Mouse (Mus musculus): Measurements from ENCODE around the gene Lrwd1. TPM values are rescaled to one million over a fixed set of nuclear protein-coding genes. Genes with fewer than 3 reads are reported as not detected.
A peak's percentile ranks its signal among the peaks of the same experiment; 100 is the strongest.

Lrwd1 gene
- polyA plus RNA-seq, 1 experiment from 2014 or later, result 37.6 TPM

GRCm38 (mm10) chr5:136088821-136089575, 46.9 kb downstream of the Lrwd1 start:
- Histone ChIP-seq H3K27me3 (ENCODE audit: insufficient read depth, low read length) (peaks cover 16% of the 10 kb centered on the region), H3K9me3 (ENCODE audit: low read depth, low read length) (no peaks in the 10 kb centered on the region), H3K9ac (no peak overlapping the region), H3K4me2 (no peak overlapping the region), H3K36me3 (ENCODE audit: insufficient read depth) (no peaks in the 10 kb centered on the region), H3K4me1 (ENCODE audit: insufficient read depth) (peaks cover 4% of the 10 kb centered on the region), H3K27ac (ENCODE audit: low read depth) (no peak overlapping the region), H3K4me3 (ENCODE audit: low read depth, low read length) (no peak overlapping the region)
- TF ChIP-seq CTCF (IDR thresholded peaks at IDR 0.05; ENCODE audit: low read depth), result peak; percentile 20; the same call in 1 of the 2 replicates
- ATAC-seq (ENCODE audit: insufficient read depth), result no peak
- peak; percentile 7 for DNase-seq
- 11% methylated on average over 14 of the region's 14 CpGs for WGBS

GRCm38 (mm10) chr5:136086290-136086689, 49.6 kb downstream of the Lrwd1 start:
- Histone ChIP-seq H3K27me3 (ENCODE audit: insufficient read depth, low read length) (peaks cover 18% of the 10 kb centered on the region), H3K27ac (ENCODE audit: low read depth) (no peak overlapping the region), H3K9me3 (ENCODE audit: low read depth, low read length) (no peaks in the 10 kb centered on the region), H3K36me3 (ENCODE audit: insufficient read depth) (no peaks in the 10 kb centered on the region), H3K4me2 (no peak overlapping the region), H3K9ac (no peak overlapping the region), H3K4me1 (ENCODE audit: insufficient read depth) (peaks cover 5% of the 10 kb centered on the region), H3K4me3 (ENCODE audit: low read depth, low read length) (no peak overlapping the region)
- no peak for TF ChIP-seq CTCF (IDR thresholded peaks at IDR 0.05; ENCODE audit: low read depth)
- DNase-seq (no peak), ATAC-seq (ENCODE audit: insufficient read depth) (no peak)
- WGBS, result 87% methylated on average over 8 of the region's 8 CpGs

- 20% methylated on average over 21 of the region's 21 CpGs for WGBS
- H3K9ac ChIP-seq, result no peak overlapping the region
- peak; percentile 15 for DNase-seq
- peaks cover 5% of the 10 kb centered on the region for H3K4me1 ChIP-seq (ENCODE audit: insufficient read depth)
- H3K4me2 ChIP-seq, result peak overlapping the region; percentile 97
- TF ChIP-seq CTCF (IDR thresholded peaks at IDR 0.05; ENCODE audit: low read depth), result no peak
- H3K9me3 ChIP-seq (ENCODE audit: low read depth, low read length), result no peaks in the 10 kb centered on the region
- H3K27ac ChIP-seq (ENCODE audit: low read depth), result no peak overlapping the region
- ATAC-seq (ENCODE audit: insufficient read depth), result no peak
- H3K27me3 ChIP-seq (ENCODE audit: insufficient read depth, low read length), result peaks cover 18% of the 10 kb centered on the region
- no peaks in the 10 kb centered on the region for H3K36me3 ChIP-seq (ENCODE audit: insufficient read depth)
- H3K4me3 ChIP-seq (ENCODE audit: low read depth, low read length), result peak overlapping the region; percentile 55; the same call in 1 of the 2 replicates
These were observed 50.8 kb downstream of the Lrwd1 start for GRCm38 (mm10) chr5:136084891-136085651.

GRCm38 (mm10) chr5:136084144-136084881, 51.6 kb downstream of the Lrwd1 start:
- H3K4me3 ChIP-seq (ENCODE audit: low read depth, low read length), result peak overlapping the region; percentile 55
- DNase-seq (no peak), ATAC-seq (ENCODE audit: insufficient read depth) (peak; percentile 29; the same call in 1 of the 2 replicates)
- H3K9ac ChIP-seq, result peak overlapping the region; percentile 49
- peaks cover 18% of the 10 kb centered on the region for H3K27me3 ChIP-seq (ENCODE audit: insufficient read depth, low read length)
- H3K4me2 ChIP-seq, result peak overlapping the region; percentile 97
- H3K27ac ChIP-seq (ENCODE audit: low read depth), result no peak overlapping the region
- H3K9me3 ChIP-seq (ENCODE audit: low read depth, low read length), result no peaks in the 10 kb centered on the region
- WGBS, result 2% methylated on average over 23 of the region's 23 CpGs
- no peaks in the 10 kb centered on the region for H3K36me3 ChIP-seq (ENCODE audit: insufficient read depth)
- H3K4me1 ChIP-seq (ENCODE audit: insufficient read depth), result peaks cover 5% of the 10 kb centered on the region
- no peak for TF ChIP-seq CTCF (IDR thresholded peaks at IDR 0.05; ENCODE audit: low read depth)

- peak; percentile 99 for DNase-seq
- WGBS, result under 1% methylated on average over 28 of the region's 28 CpGs
- peak within 1 kb of the TSS; percentile 97 for H3K4me2 ChIP-seq
- ATAC-seq (ENCODE audit: insufficient read depth), result peak; percentile 98
- no peak within 1 kb of the TSS for H3K27ac ChIP-seq (ENCODE audit: low read depth)
- H3K9me3 ChIP-seq (ENCODE audit: low read depth, low read length), result no peaks in the 10 kb centered on the region
- H3K9ac ChIP-seq, result peak within 1 kb of the TSS; percentile 49
- peaks cover 18% of the 10 kb centered on the region for H3K27me3 ChIP-seq (ENCODE audit: insufficient read depth, low read length)
- no peaks in the 10 kb centered on the region for H3K36me3 ChIP-seq (ENCODE audit: insufficient read depth)
- H3K4me1 ChIP-seq (ENCODE audit: insufficient read depth), result peaks cover 5% of the 10 kb centered on the region
- no peak for TF ChIP-seq CTCF (IDR thresholded peaks at IDR 0.05; ENCODE audit: low read depth)
- H3K4me3 ChIP-seq (ENCODE audit: low read depth, low read length), result peak within 1 kb of the TSS; percentile 55
These were observed 52.2 kb downstream of the Lrwd1 start, which contains the start of gene Rasa4 for GRCm38 (mm10) chr5:136083669-136084107. Gene Rasa4 (plus strand): TSS chr5:136083916.

GRCm38 (mm10) chr5:136082345-136082744, 53.5 kb downstream of the Lrwd1 start:
- TF ChIP-seq CTCF (IDR thresholded peaks at IDR 0.05; ENCODE audit: low read depth), result peak; percentile 46; the same call in 1 of the 2 replicates
- WGBS, result 71% methylated on average over 4 of the region's 4 CpGs

More at GRCm38 (mm10) chr5:136082345-136082744, 53.5 kb downstream of the Lrwd1 start:
- H3K4me1 ChIP-seq (ENCODE audit: insufficient read depth), result peaks cover 5% of the 10 kb centered on the region
- no peak overlapping the region for H3K4me2 ChIP-seq
- no peak for DNase-seq
- no peaks in the 10 kb centered on the region for H3K36me3 ChIP-seq (ENCODE audit: insufficient read depth)
- peaks cover 18% of the 10 kb centered on the region for H3K27me3 ChIP-seq (ENCODE audit: insufficient read depth, low read length)
- no peak overlapping the region for H3K27ac ChIP-seq (ENCODE audit: low read depth)
- H3K9ac ChIP-seq, result no peak overlapping the region
- H3K4me3 ChIP-seq (ENCODE audit: low read depth, low read length), result no peak overlapping the region
- ATAC-seq (ENCODE audit: insufficient read depth), result no peak
- no peaks in the 10 kb centered on the region for H3K9me3 ChIP-seq (ENCODE audit: low read depth, low read length)

Measured in lung, embryonic 14.5 days (tissue).